Mouse (Mus musculus) cerebellum, postnatal 10 days (tissue): ENCODE measurements at regions not wholly inside any gene's neighbourhood (a gene's known extent, or its start where the extent isn't known, plus 50 kb on each side); places are given as distances from the start of the nearest gene placed in this dataset.

Source experiments
- DNase-seq, 2 experiments: peaks; one replicate each; pipeline ENCODE4 v3.0.0; 2021; ENCODE audit warnings: mixed read lengths in 2 of 2

GRCm38 (mm10) chr6:117622946-117623345, 218.0 kb upstream of the Zfp637 start:
- no peak for DNase-seq

- DNase-seq, result no peak
Observed at GRCm38 (mm10) chr6:117625716-117626115, 215.3 kb upstream of the Zfp637 start.

GRCm38 (mm10) chr6:117627461-117627860, 213.5 kb upstream of the Zfp637 start:
- no peak for DNase-seq

- no peak for DNase-seq
Observed at GRCm38 (mm10) chr6:117646628-117647027, 194.4 kb upstream of the Zfp637 start.

GRCm38 (mm10) chr6:117650541-117650940, 190.4 kb upstream of the Zfp637 start:
- no peak for DNase-seq

GRCm38 (mm10) chr6:117651551-117651950, 189.4 kb upstream of the Zfp637 start:
- DNase-seq, result no peak

- DNase-seq, result no peak
Observed at GRCm38 (mm10) chr6:117652012-117652411, 189.0 kb upstream of the Zfp637 start.

GRCm38 (mm10) chr6:117652917-117653316, 188.1 kb upstream of the Zfp637 start:
- DNase-seq, result peak in 1 of 2 experiments; percentile 39

GRCm38 (mm10) chr6:117653886-117654425, 187.0 kb upstream of the Zfp637 start:
- no peak for DNase-seq

GRCm38 (mm10) chr6:117655986-117656385, 185.0 kb upstream of the Zfp637 start:
- no peak for DNase-seq

- DNase-seq, result peak; percentile 38 to 46
Observed at GRCm38 (mm10) chr6:117660576-117660975, 180.4 kb upstream of the Zfp637 start.

GRCm38 (mm10) chr6:117662635-117663034, 178.3 kb upstream of the Zfp637 start:
- DNase-seq, result no peak

- DNase-seq, result no peak
Observed at GRCm38 (mm10) chr6:117670337-117670736, 170.6 kb upstream of the Zfp637 start.

GRCm38 (mm10) chr6:117670792-117671525, 170.0 kb upstream of the Zfp637 start:
- no peak for DNase-seq

- peak; percentile 50 to 63 for DNase-seq
Observed at GRCm38 (mm10) chr6:117675059-117675800, 165.8 kb upstream of the Zfp637 start.

- no peak for DNase-seq
Observed at GRCm38 (mm10) chr6:117676064-117676821, 164.7 kb upstream of the Zfp637 start.

- no peak for DNase-seq
Observed at GRCm38 (mm10) chr6:117677062-117677461, 163.9 kb upstream of the Zfp637 start.

- no peak for DNase-seq
Observed at GRCm38 (mm10) chr6:117677821-117678220, 163.2 kb upstream of the Zfp637 start.

GRCm38 (mm10) chr6:117678276-117678675, 162.7 kb upstream of the Zfp637 start:
- no peak for DNase-seq

GRCm38 (mm10) chr6:117678877-117679276, 162.1 kb upstream of the Zfp637 start:
- no peak for DNase-seq

- no peak for DNase-seq
Observed at GRCm38 (mm10) chr6:117686212-117686611, 154.8 kb upstream of the Zfp637 start.

GRCm38 (mm10) chr6:117687045-117687444, 153.9 kb upstream of the Zfp637 start:
- peak; percentile 42 to 55 for DNase-seq

- DNase-seq, result no peak
Observed at GRCm38 (mm10) chr6:117688664-117689178, 152.3 kb upstream of the Zfp637 start.
